Mouse (Mus musculus): ENCODE data around the gene Tmem56.

DNA sequence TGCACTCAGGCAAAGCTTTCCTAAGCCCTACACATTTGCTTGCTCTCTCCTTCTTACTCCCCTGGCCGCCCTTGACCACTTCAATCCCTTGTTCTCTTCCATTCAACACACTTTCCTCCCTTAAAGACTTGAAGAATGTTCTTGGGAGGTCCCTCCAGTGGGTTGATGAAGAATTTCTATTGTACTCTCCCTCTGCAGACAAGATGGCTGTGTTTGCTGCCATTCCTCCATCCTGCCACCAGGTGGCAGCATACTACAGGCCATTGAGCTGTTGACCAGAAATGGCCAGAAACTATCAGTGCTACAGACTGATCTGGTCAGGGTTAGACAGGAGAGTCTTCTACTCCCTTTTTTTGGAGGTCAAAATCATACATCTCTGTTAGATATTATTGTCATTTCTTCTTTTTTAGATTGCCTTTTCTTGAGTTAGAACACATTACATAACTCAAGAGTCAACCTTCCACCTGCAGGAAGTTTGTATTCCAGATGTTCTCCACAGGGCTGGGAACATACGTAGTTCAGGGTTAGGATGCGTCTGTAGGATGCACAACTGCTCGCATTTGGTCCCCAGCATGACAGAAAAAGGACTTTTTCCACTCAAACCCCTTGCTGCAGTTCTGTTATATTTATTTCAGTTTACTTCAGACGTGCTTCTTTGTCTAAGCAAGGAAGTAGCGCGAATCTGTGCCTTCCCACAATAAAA lies 24.8 kb upstream of the Tmem56 start:
- no peak; the same call in 1 of the 2 replicates for TF ChIP-seq CTCF (IDR thresholded peaks at IDR 0.05)
- TF ChIP-seq POLR2A (IDR thresholded peaks at IDR 0.05; ENCODE audit: insufficient read depth, low read depth, low read length), result no peak
